Mouse (Mus musculus) liver, postnatal 0 days (tissue): ENCODE measurements around the gene Treml4.

Source experiments
- CTCF ChIP-seq: sonication (generic); IDR thresholded peaks from 2 replicates; pipeline ENCODE4 v1.5.1; 2016; ENCODE audit warnings: antibody characterized with exemption, low read depth
- EP300 ChIP-seq: IDR thresholded peaks from 2 replicates; pipeline ENCODE4 v1.6.1; 2016; ENCODE audit warnings: antibody characterized with exemption, low read depth, mild to moderate bottlenecking

- TF ChIP-seq EP300 (no peak), CTCF (no peak)
Measured at GRCm38 (mm10) chr17:48215429-48215828, 48.7 kb upstream of the Treml4 start.
